Mouse (Mus musculus) liver, embryonic 14.5 days (tissue): ENCODE measurements around the gene Guca2b.

Experiments
- CTCF ChIP-seq: IDR thresholded peaks from 2 replicates; pipeline ENCODE4 v1.5.1; 2016; ENCODE audit warnings: antibody characterized with exemption, low read depth, control low read depth
- EP300 ChIP-seq: IDR thresholded peaks from 2 replicates; pipeline ENCODE4 v1.6.1; 2016; ENCODE audit warnings: antibody characterized with exemption, low read depth

DNA sequence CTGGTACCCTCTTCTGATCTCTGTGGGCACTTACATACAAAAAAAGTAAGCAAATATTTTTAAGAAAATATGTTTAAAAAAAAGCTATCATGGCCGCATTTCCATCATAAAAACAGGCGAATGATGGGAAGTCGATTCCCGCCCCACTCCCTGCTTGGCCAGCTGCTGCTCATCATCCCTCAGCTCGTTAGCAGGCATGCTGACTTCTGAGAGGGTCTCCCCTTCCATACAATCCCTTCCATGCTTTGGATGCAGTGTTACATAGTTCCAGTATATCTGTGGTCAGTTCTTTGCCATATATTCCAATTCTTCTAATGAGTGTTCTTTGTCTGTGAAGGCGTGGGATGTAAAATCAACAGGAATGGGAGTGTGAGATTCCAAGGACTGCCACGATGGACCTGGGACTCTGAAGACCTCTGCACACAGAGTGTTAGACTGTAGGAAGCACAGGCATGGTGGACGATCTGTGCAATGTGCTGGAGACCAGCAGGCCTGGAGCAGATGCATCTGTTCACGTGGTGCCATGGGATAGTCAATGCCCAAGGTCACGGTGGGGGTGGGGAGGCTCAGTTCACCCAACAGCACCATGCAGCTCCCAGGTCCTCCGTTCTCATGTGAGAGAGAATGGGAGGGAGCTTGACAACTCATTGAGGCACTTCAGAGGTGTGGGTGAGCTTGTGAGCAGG is 42.7 kb upstream of the Guca2b start:
- TF ChIP-seq EP300 (no peak), CTCF (no peak)
